Mouse (Mus musculus) heart, adult 9 months (tissue): Measurements from ENCODE around the gene Slc37a4.
A peak's percentile ranks its signal among the peaks of the same experiment; 100 is the strongest.
"Not testable (repeated sequence)": the region's sequence is repeated elsewhere in the genome, so short reads cannot be mapped to it uniquely, and the experiment has no call there.

Experiments
- DNase-seq, 2 experiments: peaks; one replicate each; pipeline ENCODE4 v3.0.0; 2022; ENCODE audit warnings: low spot score in 2 of 2

Gene Slc37a4

DNA sequence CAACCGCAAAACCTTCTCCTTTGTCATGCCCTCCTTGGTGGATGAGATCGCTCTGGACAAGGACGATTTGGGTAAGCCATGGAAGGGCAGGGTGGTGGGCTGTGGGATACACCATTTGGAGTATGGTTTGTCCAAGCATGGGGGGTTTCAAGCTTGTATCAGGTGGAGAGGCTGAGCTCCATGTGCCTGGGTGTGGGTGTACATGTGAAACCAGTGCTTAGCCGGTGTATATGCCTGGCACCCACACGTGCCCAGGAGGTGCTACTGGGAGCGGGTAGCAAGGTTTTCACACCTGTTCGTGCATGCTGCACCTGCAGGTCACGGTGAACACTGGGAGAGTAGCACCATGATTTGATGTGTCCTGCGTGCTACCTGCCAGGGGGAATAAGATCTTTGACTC, 1.9 kb downstream of the Slc37a4 start:
- DNase-seq = no peak

- no peak for DNase-seq
Measured at GRCm38 (mm10) chr9:44399114-44399794, 2.6 kb downstream of the Slc37a4 start.

DNA sequence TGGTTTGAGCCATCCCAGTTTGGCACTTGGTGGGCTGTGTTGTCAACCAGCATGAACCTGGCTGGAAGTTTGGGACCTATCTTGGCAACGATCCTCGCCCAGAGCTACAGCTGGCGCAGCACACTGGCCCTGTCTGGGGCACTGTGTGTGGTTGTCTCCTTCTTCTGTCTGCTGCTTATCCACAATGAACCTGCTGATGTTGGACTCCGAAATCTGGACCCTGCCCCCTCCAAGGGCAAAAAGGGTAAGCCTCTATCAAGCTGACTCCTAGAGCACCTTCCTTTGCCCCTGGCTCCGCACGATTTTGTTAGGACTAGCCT, 3.1 kb downstream of the Slc37a4 start:
- peak in 1 of 2 experiments; percentile 36 for DNase-seq

DNA sequence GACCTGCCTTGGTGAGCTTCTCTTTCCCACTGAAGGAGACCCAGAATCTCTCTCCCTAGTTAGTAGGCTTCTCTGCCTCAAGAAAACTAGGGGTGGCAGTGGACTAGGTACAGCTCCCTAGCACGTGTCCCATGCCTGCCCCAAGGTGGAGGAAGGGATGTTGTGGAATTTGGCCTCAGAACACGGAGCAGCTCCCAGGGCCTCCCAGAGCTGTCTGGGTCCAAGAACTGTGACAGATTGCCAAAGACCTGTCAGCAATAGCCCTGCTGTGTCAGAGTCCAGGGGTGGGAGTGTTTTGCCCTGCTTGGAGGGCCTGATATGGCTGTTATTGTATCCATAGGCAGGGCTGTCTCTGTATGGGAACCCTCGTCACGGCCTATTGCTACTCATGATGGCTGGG, 4.4 kb downstream of the Slc37a4 start:
- peak; percentile 69 to 70 for DNase-seq

DNA sequence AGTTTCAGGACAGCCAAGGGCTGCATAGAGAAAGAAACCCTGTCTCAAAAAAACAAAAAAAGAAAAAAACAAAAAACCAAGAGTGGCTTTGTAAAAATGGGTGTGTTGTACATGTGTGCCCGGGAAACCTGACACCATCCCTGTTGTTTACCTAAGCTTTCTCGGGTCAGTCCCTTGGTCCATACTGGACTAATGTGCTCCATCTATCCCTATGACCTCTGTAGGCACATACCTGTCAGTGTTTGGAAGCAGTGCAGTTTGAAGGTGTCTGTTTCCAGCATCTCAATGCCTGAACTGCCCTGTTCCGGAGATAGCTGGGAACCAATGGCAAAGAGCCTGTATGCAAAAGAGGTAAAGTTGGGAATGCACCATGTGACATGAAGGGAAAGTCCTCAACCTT, 8.4 kb downstream of the Slc37a4 start:
- DNase-seq = no peak

GRCm38 (mm10) chr9:44406906-44407751, 10.5 kb downstream of the Slc37a4 start, which contains the start of the genes Rps25 and Trappc4:
TSS of gene Rps25 (plus strand) at chr9:44407139.
TSS of gene Trappc4 (minus strand) at chr9:44407600.
- peak; percentile 94 for DNase-seq

GRCm38 (mm10) chr9:44407752-44408097, 11.1 kb downstream of the Slc37a4 start:
- no peak for DNase-seq

- not testable (repeated sequence) for DNase-seq
Measured at GRCm38 (mm10) chr9:44408693-44409092, 12.0 kb downstream of the Slc37a4 start.

- no peak for DNase-seq
Measured at GRCm38 (mm10) chr9:44410647-44411336, 14.1 kb downstream of the Slc37a4 start.

GRCm38 (mm10) chr9:44411601-44412130, 15.0 kb downstream of the Slc37a4 start:
- no peak for DNase-seq

DNA sequence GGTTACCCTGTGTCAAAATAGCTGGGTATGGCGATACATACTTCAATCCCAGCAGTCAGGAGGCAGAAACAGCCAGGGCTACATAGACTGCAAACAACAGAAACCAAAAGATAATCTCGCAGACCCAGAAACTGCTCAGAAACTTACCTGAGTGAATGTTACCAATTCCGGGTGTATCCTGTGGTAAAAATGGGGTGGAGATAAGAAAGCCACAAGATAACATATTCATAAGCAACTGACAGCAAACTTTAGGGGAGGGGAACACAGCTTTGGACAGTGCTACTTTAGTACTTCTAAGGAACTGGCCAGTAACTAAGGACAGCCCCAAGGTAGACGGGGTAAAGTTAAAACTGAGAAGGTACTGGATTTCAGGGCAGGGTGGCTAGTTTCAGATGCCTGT, 15.7 kb downstream of the Slc37a4 start:
- no peak for DNase-seq

DNA sequence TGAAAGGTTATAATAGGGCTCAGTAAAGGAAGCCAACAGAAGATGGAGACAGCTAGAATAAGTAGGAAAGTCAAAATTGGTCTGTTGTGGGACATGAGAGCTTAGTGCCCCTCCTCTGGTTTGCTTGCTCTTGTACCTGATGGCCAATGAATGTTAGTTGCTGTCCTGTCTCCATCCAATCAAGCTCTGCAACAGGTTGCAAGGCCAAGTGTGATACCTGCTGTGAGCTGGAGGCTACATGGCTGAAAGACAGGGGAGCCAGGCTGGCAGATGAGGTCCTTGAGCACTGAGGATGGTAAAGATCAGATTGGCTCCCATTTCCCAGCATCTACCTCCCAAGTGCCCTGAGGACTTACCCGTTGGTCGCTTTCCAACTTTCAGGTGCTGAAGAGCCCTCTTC, 16.1 kb downstream of the Slc37a4 start:
- no peak for DNase-seq

DNA sequence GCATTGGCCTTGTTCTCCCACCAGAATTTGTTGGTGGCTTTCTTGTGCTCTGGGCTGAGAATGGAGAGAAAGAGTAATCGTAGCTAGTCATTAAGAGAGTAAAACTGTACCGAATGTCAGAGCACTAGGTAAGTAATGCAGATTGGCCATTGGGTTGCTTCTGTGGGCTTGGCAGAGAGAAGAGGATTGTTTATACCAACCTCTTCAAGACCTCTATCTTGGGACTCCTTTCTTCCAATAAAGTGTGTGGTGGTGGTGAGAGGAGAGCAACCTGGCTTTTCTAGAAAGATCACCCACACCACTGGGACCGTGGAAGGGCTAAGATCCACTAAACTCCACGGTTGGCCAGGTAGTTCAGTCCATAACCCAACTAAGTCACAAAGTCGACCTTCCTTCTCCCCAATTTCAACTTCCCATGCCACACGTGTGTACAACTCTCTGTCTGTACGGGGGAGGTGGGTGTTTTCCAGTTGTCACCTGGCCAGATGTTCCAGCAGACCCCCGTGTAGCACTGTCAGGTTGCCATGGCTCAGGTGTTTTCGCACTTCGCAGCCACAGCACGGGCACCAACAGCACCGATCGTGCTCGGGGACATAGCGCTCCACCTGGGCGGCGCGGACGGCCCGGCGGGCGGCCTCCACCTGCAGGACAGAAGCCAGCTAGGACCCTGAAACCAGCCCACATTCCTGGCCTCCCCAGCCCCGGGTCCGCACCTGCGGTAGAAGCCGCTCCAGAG, 20.7 kb downstream of the Slc37a4 start:
- DNase-seq = no peak

GRCm38 (mm10) chr9:44417892-44418363, 21.3 kb downstream of the Slc37a4 start:
- peak; percentile 93 to 95 for DNase-seq

DNA sequence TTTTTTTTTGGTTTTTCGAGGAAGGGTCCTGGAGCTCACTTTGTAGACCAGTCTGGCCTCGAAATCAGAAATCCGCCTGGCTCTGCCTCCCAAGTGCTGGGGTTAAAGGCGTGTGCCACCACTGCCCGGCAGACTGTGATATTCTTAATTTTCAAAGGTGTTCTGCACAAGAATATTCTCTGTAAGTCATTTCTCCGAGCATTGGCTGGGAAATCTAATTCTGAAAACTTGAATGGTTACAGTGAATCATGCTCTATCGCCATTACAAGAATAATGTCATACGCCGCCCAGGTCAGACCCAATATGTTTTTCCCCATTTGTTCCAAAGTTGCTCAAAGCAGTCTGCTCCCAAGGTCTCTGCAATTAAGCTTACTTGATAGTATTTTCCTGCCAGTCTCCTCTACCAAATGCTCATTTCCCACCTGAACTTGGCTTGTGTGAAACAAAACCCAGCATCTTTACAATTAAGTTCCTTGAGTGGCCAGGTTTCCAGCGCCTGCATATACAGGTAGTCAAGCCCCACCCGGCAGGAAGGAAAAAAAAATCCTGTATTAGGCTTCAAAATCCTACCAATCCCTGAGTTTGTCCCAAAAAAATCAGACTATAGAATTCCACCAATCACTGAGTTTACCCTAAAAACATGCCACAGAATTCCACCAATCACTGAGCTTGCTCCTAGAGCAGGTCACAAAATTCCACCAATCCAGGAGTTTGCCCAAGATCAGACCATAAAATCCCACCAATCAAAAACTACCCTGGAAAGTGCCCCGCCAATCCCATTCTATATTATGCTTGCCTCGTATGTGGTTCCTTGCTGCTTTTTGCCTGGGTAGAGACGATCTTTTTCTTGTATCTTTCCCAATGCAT, 22.1 kb downstream of the Slc37a4 start, which contains the start of gene Ccdc84:
TSS of gene Ccdc84 (minus strand) at position 51 of the 867 bp plus-strand sequence.
- no peak for DNase-seq

- DNase-seq = not testable (repeated sequence)
Measured at GRCm38 (mm10) chr9:44419730-44420129, 23.1 kb downstream of the Slc37a4 start.

GRCm38 (mm10) chr9:44420280-44420898, 23.7 kb downstream of the Slc37a4 start:
- DNase-seq = no peak

DNA sequence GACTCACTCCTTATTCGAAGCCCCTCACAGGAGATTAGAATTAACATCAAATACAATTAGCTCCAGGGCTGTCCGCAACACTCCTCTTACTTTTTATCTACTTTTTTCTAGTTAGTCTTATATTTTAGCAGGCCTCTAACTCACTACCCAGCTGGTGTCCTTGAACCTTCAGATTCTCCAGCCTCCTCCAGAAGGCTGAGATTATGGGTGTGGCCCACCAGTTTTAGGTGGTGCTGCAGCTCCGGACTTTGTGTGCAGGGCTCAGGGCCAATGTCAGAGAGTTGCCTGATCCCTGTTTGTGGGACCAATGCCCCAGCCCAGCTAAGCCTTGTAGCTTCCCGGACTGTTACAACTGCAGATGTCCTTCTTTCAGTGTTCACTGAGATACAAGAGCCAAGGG, 26.9 kb downstream of the Slc37a4 start:
- DNase-seq = no peak

- no peak for DNase-seq
Measured at GRCm38 (mm10) chr9:44432577-44433185, 36.0 kb downstream of the Slc37a4 start.
